ENCODE assay signal across 22 mouse cellular contexts in genomic region chr3:39320851-39321250, GRCm38 (mm10).
DNase-seq lines count a peak whose midpoint lies in the region; ATAC-seq and TF ChIP-seq lines count a peak whose summit lies in the region.
"Had no signal": no experiment of that assay in that cellular context is flagged by ENCODE, and none has a peak within 500 bp of the region (broad histone marks: within the 10 kb centered on the region; RNA-seq: fewer than 3 reads in every experiment).

No protein-coding gene starts in this region.

- H3K4me2 ChIP-seq in forebrain, embryonic 14.5 days (ENCODE audit: low read length): no peak overlapping the region
- no peak overlapping the region for H3K4me2 ChIP-seq in forebrain, embryonic 13.5 days
- no peak overlapping the region for H3K4me2 ChIP-seq in hindbrain, postnatal 0 days (ENCODE audit: low read depth, low read length)
- no peak overlapping the region for H3K4me2 ChIP-seq in hindbrain, embryonic 14.5 days (replicated peaks)
- no peak overlapping the region for H3K4me2 ChIP-seq in midbrain, postnatal 0 days (ENCODE audit: low read depth, low read length, poor library complexity, severe bottlenecking)
- H3K4me2 ChIP-seq in midbrain, embryonic 15.5 days: no peak overlapping the region
- no peak overlapping the region for H3K4me2 ChIP-seq in intestine, postnatal 0 days (replicated peaks; ENCODE audit: low read depth)
- H3K4me2 ChIP-seq: forebrain, embryonic 15.5 days; heart, embryonic 11.5 days; heart, embryonic 15.5 days; hindbrain, embryonic 15.5 days; intestine, embryonic 15.5 days had no signal

- peak; percentile 54 for DNase-seq in forebrain, embryonic 14.5 days (ENCODE audit: low spot score)
- DNase-seq in hindbrain, postnatal 0 days (ENCODE audit: low spot score): peak; percentile 26
- DNase-seq in hindbrain, embryonic 14.5 days (ENCODE audit: low spot score): no peak
- peak; percentile 21 for DNase-seq in midbrain, postnatal 0 days (ENCODE audit: low spot score)
- peak; percentile 17 for DNase-seq in retina, embryonic 14.5 days (ENCODE audit: low spot score)
- DNase-seq: adrenal gland, adult 8-10 months; adrenal gland, postnatal 25 days; cerebellum, adult 18-20 months; cerebellum, adult 9-10 months; gastrocnemius, postnatal 25 days; heart, adult 18-20 months; heart, postnatal 10 days; heart, postnatal 36 days had no signal

- no peak overlapping the region for H3K9ac ChIP-seq in forebrain, embryonic 14.5 days (ENCODE audit: low read length)
- no peak overlapping the region for H3K9ac ChIP-seq in forebrain, embryonic 13.5 days
- H3K9ac ChIP-seq in hindbrain, postnatal 0 days (replicated peaks; ENCODE audit: low read length): no peak overlapping the region
- H3K9ac ChIP-seq in hindbrain, embryonic 14.5 days: no peak overlapping the region
- no peak overlapping the region for H3K9ac ChIP-seq in midbrain, postnatal 0 days (replicated peaks; ENCODE audit: low read length, poor library complexity, severe bottlenecking)
- H3K9ac ChIP-seq in midbrain, embryonic 15.5 days: no peak overlapping the region
- H3K9ac ChIP-seq in intestine, postnatal 0 days (ENCODE audit: low read depth, low read length): no peak overlapping the region
- H3K9ac ChIP-seq: forebrain, embryonic 15.5 days; heart, embryonic 15.5 days; hindbrain, embryonic 15.5 days; intestine, embryonic 15.5 days had no signal

- 30% methylated on average over 7 of the region's 7 CpGs for WGBS in forebrain, embryonic 14.5 days
- WGBS in forebrain, embryonic 13.5 days: 44% methylated on average over 7 of the region's 7 CpGs
- WGBS in hindbrain, postnatal 0 days: 46% methylated on average over 7 of the region's 7 CpGs
- WGBS in hindbrain, embryonic 14.5 days: 56% methylated on average over 7 of the region's 7 CpGs
- WGBS in midbrain, postnatal 0 days: 53% methylated on average over 7 of the region's 7 CpGs
- WGBS in midbrain, embryonic 15.5 days: 54% methylated on average over 7 of the region's 7 CpGs
- 75% methylated on average over 7 of the region's 7 CpGs for WGBS in intestine, postnatal 0 days

- no peaks in the 10 kb centered on the region for H3K36me3 ChIP-seq in forebrain, embryonic 14.5 days (ENCODE audit: control insufficient read depth, insufficient read depth, low read length)
- no peaks in the 10 kb centered on the region for H3K36me3 ChIP-seq in forebrain, embryonic 13.5 days (ENCODE audit: poor library complexity, severe bottlenecking)
- no peaks in the 10 kb centered on the region for H3K36me3 ChIP-seq in hindbrain, postnatal 0 days (ENCODE audit: insufficient read depth, low read length)
- no peaks in the 10 kb centered on the region for H3K36me3 ChIP-seq in hindbrain, embryonic 14.5 days (replicated peaks; ENCODE audit: control insufficient read depth, insufficient read depth)
- no peaks in the 10 kb centered on the region for H3K36me3 ChIP-seq in midbrain, postnatal 0 days (ENCODE audit: insufficient read depth, low read length)
- no peaks in the 10 kb centered on the region for H3K36me3 ChIP-seq in midbrain, embryonic 15.5 days (replicated peaks)
- H3K36me3 ChIP-seq in intestine, postnatal 0 days (ENCODE audit: control insufficient read depth, insufficient read depth): no peaks in the 10 kb centered on the region
- H3K36me3 ChIP-seq: forebrain, embryonic 10.5 days; forebrain, embryonic 15.5 days; heart, embryonic 15.5 days; hindbrain, embryonic 15.5 days; intestine, embryonic 15.5 days had no signal

- ATAC-seq in forebrain, embryonic 14.5 days: no peak
- no peak for ATAC-seq in forebrain, embryonic 13.5 days
- ATAC-seq in hindbrain, postnatal 0 days: no peak
- ATAC-seq in hindbrain, embryonic 14.5 days (ENCODE audit: low FRiP score): no peak
- no peak for ATAC-seq in midbrain, postnatal 0 days (ENCODE audit: low FRiP score)
- no peak for ATAC-seq in midbrain, embryonic 15.5 days (replicated peaks)
- ATAC-seq in intestine, postnatal 0 days: no peak
- ATAC-seq: forebrain, embryonic 15.5 days; intestine, embryonic 15.5 days had no signal

- no peaks in the 10 kb centered on the region for H3K9me3 ChIP-seq in forebrain, embryonic 14.5 days (replicated peaks; ENCODE audit: control insufficient read depth, low read length)
- no peaks in the 10 kb centered on the region for H3K9me3 ChIP-seq in forebrain, embryonic 13.5 days (replicated peaks)
- H3K9me3 ChIP-seq in hindbrain, postnatal 0 days (ENCODE audit: low read length): no peaks in the 10 kb centered on the region
- H3K9me3 ChIP-seq in hindbrain, embryonic 14.5 days (ENCODE audit: control insufficient read depth, low read length): no peaks in the 10 kb centered on the region
- no peaks in the 10 kb centered on the region for H3K9me3 ChIP-seq in midbrain, postnatal 0 days (ENCODE audit: low read length)
- no peaks in the 10 kb centered on the region for H3K9me3 ChIP-seq in midbrain, embryonic 15.5 days
- H3K9me3 ChIP-seq in intestine, postnatal 0 days (ENCODE audit: control insufficient read depth): no peaks in the 10 kb centered on the region
- H3K9me3 ChIP-seq: forebrain, embryonic 10.5 days; forebrain, embryonic 15.5 days; heart, embryonic 15.5 days; hindbrain, embryonic 15.5 days; intestine, embryonic 15.5 days had no signal

- no peak overlapping the region for H3K4me3 ChIP-seq in forebrain, embryonic 14.5 days (ENCODE audit: low read depth, low read length)
- H3K4me3 ChIP-seq in forebrain, embryonic 13.5 days: no peak overlapping the region
- H3K4me3 ChIP-seq in hindbrain, postnatal 0 days (ENCODE audit: low read length): no peak overlapping the region
- no peak overlapping the region for H3K4me3 ChIP-seq in hindbrain, embryonic 14.5 days (replicated peaks; ENCODE audit: low read length)
- H3K4me3 ChIP-seq in midbrain, postnatal 0 days (ENCODE audit: low read depth, low read length): no peak overlapping the region
- H3K4me3 ChIP-seq in midbrain, embryonic 15.5 days: no peak overlapping the region
- no peak overlapping the region for H3K4me3 ChIP-seq in intestine, postnatal 0 days (ENCODE audit: low read depth, low read length)
- H3K4me3 ChIP-seq: forebrain, embryonic 10.5 days; forebrain, embryonic 15.5 days; heart, embryonic 15.5 days; hindbrain, embryonic 15.5 days; intestine, embryonic 15.5 days had no signal

- TF ChIP-seq CTCF in hindbrain, postnatal 0 days (IDR thresholded peaks at IDR 0.05; ENCODE audit: low read depth): no peak
- TF ChIP-seq CTCF in midbrain, postnatal 0 days (IDR thresholded peaks at IDR 0.05): no peak
- TF ChIP-seq CTCF in intestine, postnatal 0 days (IDR thresholded peaks at IDR 0.05; ENCODE audit: low read depth): no peak

- H3K4me1 ChIP-seq in forebrain, embryonic 14.5 days (ENCODE audit: control insufficient read depth, insufficient read depth, low read length): no peaks in the 10 kb centered on the region
- 0 out of 2 replicates have a peak, but pooled peaks cover 4% of the 10 kb centered on the region for H3K4me1 ChIP-seq in forebrain, embryonic 13.5 days
- H3K4me1 ChIP-seq in hindbrain, postnatal 0 days (ENCODE audit: insufficient read depth, low read length): no peaks in the 10 kb centered on the region
- no peaks in the 10 kb centered on the region for H3K4me1 ChIP-seq in hindbrain, embryonic 14.5 days (replicated peaks; ENCODE audit: control insufficient read depth, insufficient read depth, low read length)
- no peaks in the 10 kb centered on the region for H3K4me1 ChIP-seq in midbrain, postnatal 0 days (ENCODE audit: insufficient read depth, low read length)
- H3K4me1 ChIP-seq in midbrain, embryonic 15.5 days: no peaks in the 10 kb centered on the region
- no peaks in the 10 kb centered on the region for H3K4me1 ChIP-seq in intestine, postnatal 0 days (replicated peaks; ENCODE audit: control insufficient read depth, insufficient read depth, low read length)
- H3K4me1 ChIP-seq: forebrain, embryonic 10.5 days; hindbrain, embryonic 15.5 days; intestine, embryonic 15.5 days had no signal

- H3K27me3 ChIP-seq in forebrain, embryonic 14.5 days (replicated peaks; ENCODE audit: control insufficient read depth, insufficient read depth, low read length): no peaks in the 10 kb centered on the region
- no peaks in the 10 kb centered on the region for H3K27me3 ChIP-seq in forebrain, embryonic 13.5 days
- no peaks in the 10 kb centered on the region for H3K27me3 ChIP-seq in hindbrain, postnatal 0 days (ENCODE audit: insufficient read depth, low read length)
- no peaks in the 10 kb centered on the region for H3K27me3 ChIP-seq in hindbrain, embryonic 14.5 days (ENCODE audit: control insufficient read depth, insufficient read depth, low read length)
- H3K27me3 ChIP-seq in midbrain, postnatal 0 days (ENCODE audit: insufficient read depth, low read length): no peaks in the 10 kb centered on the region
- H3K27me3 ChIP-seq in midbrain, embryonic 15.5 days (replicated peaks): no peaks in the 10 kb centered on the region
- no peaks in the 10 kb centered on the region for H3K27me3 ChIP-seq in intestine, postnatal 0 days (replicated peaks; ENCODE audit: control insufficient read depth, insufficient read depth, low read length)
- H3K27me3 ChIP-seq: forebrain, embryonic 15.5 days; heart, embryonic 15.5 days; hindbrain, embryonic 15.5 days; intestine, embryonic 15.5 days had no signal

- H3K27ac ChIP-seq in forebrain, embryonic 14.5 days (ENCODE audit: low read depth, low read length): no peak overlapping the region
- no peak overlapping the region for H3K27ac ChIP-seq in forebrain, embryonic 13.5 days
- H3K27ac ChIP-seq in hindbrain, postnatal 0 days: no peak overlapping the region
- H3K27ac ChIP-seq in hindbrain, embryonic 14.5 days: no peak overlapping the region
- H3K27ac ChIP-seq in midbrain, postnatal 0 days (ENCODE audit: low read depth, low read length): no peak overlapping the region
- no peak overlapping the region for H3K27ac ChIP-seq in midbrain, embryonic 15.5 days
- no peak overlapping the region for H3K27ac ChIP-seq in intestine, postnatal 0 days (ENCODE audit: low read depth, low read length)
- H3K27ac ChIP-seq: forebrain, embryonic 10.5 days; forebrain, embryonic 15.5 days; heart, embryonic 15.5 days; hindbrain, embryonic 15.5 days; intestine, embryonic 15.5 days had no signal
